In genomic region chr9:92458059-92458402, GRCm38 (mm10) we compare ENCODE assay signal across 7 mouse cellular contexts. TPM values are rescaled to one million over a fixed set of nuclear protein-coding genes. Genes with fewer than 3 reads are reported as not detected.
DNase-seq lines count a peak whose midpoint lies in the region; ATAC-seq and TF ChIP-seq lines count a peak whose summit lies in the region.

No protein-coding gene starts in this region.

- peak overlapping the region; percentile 81 for H3K4me3 ChIP-seq in spleen, adult 2 months (ENCODE audit: extremely low read depth, insufficient read depth, insufficient read length)
- H3K4me3 ChIP-seq in forebrain, embryonic 12.5 days (replicated peaks): peak overlapping the region; percentile 64
- H3K4me3 ChIP-seq in liver, embryonic 12.5 days: peak overlapping the region; percentile 65

- peaks cover 5% of the 10 kb centered on the region for H3K4me1 ChIP-seq in spleen, adult 2 months (ENCODE audit: control insufficient read depth, insufficient read depth, insufficient read length)
- peaks cover 10% of the 10 kb centered on the region for H3K4me1 ChIP-seq in forebrain, embryonic 12.5 days
- 0 out of 2 replicates have a peak, but pooled peaks cover 8% of the 10 kb centered on the region for H3K4me1 ChIP-seq in liver, embryonic 12.5 days

- ATAC-seq in forebrain, embryonic 12.5 days (ENCODE audit: low FRiP score): no peak; the same call in 1 of the 2 replicates
- ATAC-seq in liver, embryonic 12.5 days: 0 out of 2 replicates have a peak, but pooled peaks have one; percentile 37

- TF ChIP-seq CTCF in spleen, adult 2 months (IDR thresholded peaks at IDR 0.05; ENCODE audit: extremely low read depth, insufficient read depth, insufficient read length, insufficient replicate concordance): no peak

- peak overlapping the region; percentile 80 for H3K9ac ChIP-seq in forebrain, embryonic 12.5 days
- H3K9ac ChIP-seq in liver, embryonic 12.5 days: peak overlapping the region; percentile 65

- H3K27me3 ChIP-seq in spleen, adult 2 months (ENCODE audit: control insufficient read depth, insufficient read depth, low read length): no peaks in the 10 kb centered on the region
- H3K27me3 ChIP-seq in forebrain, embryonic 12.5 days: no peaks in the 10 kb centered on the region
- H3K27me3 ChIP-seq in liver, embryonic 12.5 days (replicated peaks): no peaks in the 10 kb centered on the region

- H3K4me2 ChIP-seq in forebrain, embryonic 12.5 days: peak overlapping the region; percentile 92
- H3K4me2 ChIP-seq in liver, embryonic 12.5 days: peak overlapping the region; percentile 90

- H3K27ac ChIP-seq in spleen, adult 2 months (ENCODE audit: insufficient read depth, low read length): peak overlapping the region; percentile 45
- H3K27ac ChIP-seq in forebrain, embryonic 12.5 days: no peak overlapping the region
- no peak overlapping the region for H3K27ac ChIP-seq in liver, embryonic 12.5 days

- no peaks in the 10 kb centered on the region for H3K36me3 ChIP-seq in spleen, adult 2 months (ENCODE audit: control insufficient read depth, insufficient read depth, low read length)
- H3K36me3 ChIP-seq in forebrain, embryonic 12.5 days (replicated peaks): no peaks in the 10 kb centered on the region
- no peaks in the 10 kb centered on the region for H3K36me3 ChIP-seq in liver, embryonic 12.5 days

- no peak for TF ChIP-seq POLR2A in spleen, adult 2 months (IDR thresholded peaks at IDR 0.05; ENCODE audit: low read depth, low read length)

- DNase-seq in spleen, adult 2 months (ENCODE audit: low read depth in 1 of 2, low spot score in 2 of 2): no peak
- no peak for DNase-seq in spleen, postnatal 36 days (ENCODE audit: low spot score in 2 of 2)
- no peak for DNase-seq in adrenal gland, postnatal 25 days
- DNase-seq in adrenal gland, postnatal 36 days: no peak
- DNase-seq in testis, postnatal 14 days (ENCODE audit: low spot score): no peak

- H3K9me3 ChIP-seq in forebrain, embryonic 12.5 days: no peaks in the 10 kb centered on the region
- H3K9me3 ChIP-seq in liver, embryonic 12.5 days (replicated peaks): no peaks in the 10 kb centered on the region

- WGBS in spleen, adult 2 months: 3% methylated on average over 5 of the region's 5 CpGs
- WGBS in forebrain, embryonic 12.5 days: 0% methylated on average over 5 of the region's 5 CpGs
- 3% methylated on average over 4 of the region's 5 CpGs for WGBS in liver, embryonic 12.5 days (ENCODE audit: insufficient replicate concordance)

RNA-seq across cellular contexts. Expression of gene Plscr4, which starts 0.9 kb away (rescaled TPM):
- 5.5 and 5.8 TPM in 2 replicates for polyA plus RNA-seq in spleen, adult 2 months (2012; rRNA removed)
- polyA plus RNA-seq in forebrain, embryonic 12.5 days (2016; fragmentation: Nextera tagmentation; extraction: Ambion mirVana): 1.3 and 2.0 TPM in 2 replicates
- 0.36 and 0.41 TPM in 2 replicates for polyA plus RNA-seq in liver, embryonic 12.5 days (2016; fragmentation: Nextera tagmentation; extraction: Ambion mirVana)
- total RNA-seq in adrenal gland, postnatal 25 days (2021): 17.5 and 18.1 TPM in 2 replicates
- total RNA-seq in adrenal gland, postnatal 36 days (2021): 10 to 100 TPM; 10.7 to 19.2 TPM
